Mouse (Mus musculus) adrenal gland (tissue): ENCODE data around the gene Wdr49.

Experiments
- intact Hi-C: fragments of 180-260 bp; cut with DNase I; formaldehyde crosslinking; loops from one replicate; pipeline ENCODE4 v1.15.1; 2025
- long read RNA-seq, 2 experiments: library from polyadenylated mRNA; unstranded; transcript quantifications; one replicate each; pipeline ENCODE4 v2.0.0; 2020; ENCODE audit warnings: borderline replicate concordance in 1 of 2; ENCODE audit not compliant: insufficient replicate concordance in 1 of 2

Gene Wdr49
- long read RNA-seq, experiment 1, result 0 reads
- long read RNA-seq, experiment 2, result 0 reads

GRCm38 (mm10) chr3:75482056-75482455 is at the start of gene Wdr49:
Gene Wdr49 (minus strand): TSS chr3:75482156.
- intact Hi-C loops, result no loop called here

GRCm38 (mm10) chr3:75531074-75531473 is 49.1 kb upstream of the Wdr49 start:
- intact Hi-C loops, result no loop called here

GRCm38 (mm10) chr3:75522527-75522926 is 40.6 kb upstream of the Wdr49 start:
- intact Hi-C loops, result no loop called here

GRCm38 (mm10) chr3:75521314-75521713 is 39.4 kb upstream of the Wdr49 start:
- intact Hi-C loops, result no loop called here

- intact Hi-C loops, result no loop called here
Observed at GRCm38 (mm10) chr3:75517631-75518250, 35.8 kb upstream of the Wdr49 start.

- intact Hi-C loops, result no loop called here
Observed at GRCm38 (mm10) chr3:75498961-75499960, 17.3 kb upstream of the Wdr49 start.

- intact Hi-C loops, result no loop called here
Observed at GRCm38 (mm10) chr3:75492913-75493312, 11.0 kb upstream of the Wdr49 start.

GRCm38 (mm10) chr3:75475106-75475505 is 6.8 kb downstream of the Wdr49 start:
- intact Hi-C loops, result no loop called here

GRCm38 (mm10) chr3:75474657-75475056 is 7.3 kb downstream of the Wdr49 start:
- intact Hi-C loops, result no loop called here

GRCm38 (mm10) chr3:75468154-75468553 is 13.8 kb downstream of the Wdr49 start:
- intact Hi-C loops, result no loop called here

GRCm38 (mm10) chr3:75430564-75431181 is 51.3 kb downstream of the Wdr49 start:
- intact Hi-C loops, result no loop called here

GRCm38 (mm10) chr3:75395918-75396317 is 86.0 kb downstream of the Wdr49 start:
- intact Hi-C loops, result no loop called here

- intact Hi-C loops, result no loop called here
Observed at GRCm38 (mm10) chr3:75395121-75395895, 86.6 kb downstream of the Wdr49 start.

- intact Hi-C loops, result no loop called here
Observed at GRCm38 (mm10) chr3:75394487-75394886, 87.5 kb downstream of the Wdr49 start.

GRCm38 (mm10) chr3:75381776-75382175 is 100.2 kb downstream of the Wdr49 start:
- intact Hi-C loops, result no loop called here

GRCm38 (mm10) chr3:75353972-75354371 is 128.0 kb downstream of the Wdr49 start:
- intact Hi-C loops, result no loop called here

GRCm38 (mm10) chr3:75337196-75337595 is 144.8 kb downstream of the Wdr49 start:
- intact Hi-C loops, result no loop called here

- intact Hi-C loops, result no loop called here
Observed at GRCm38 (mm10) chr3:75320999-75321398, 161.0 kb downstream of the Wdr49 start.

GRCm38 (mm10) chr3:75308861-75309260 is 173.1 kb downstream of the Wdr49 start:
- intact Hi-C loops, result no loop called here

GRCm38 (mm10) chr3:75308228-75308627 is 173.7 kb downstream of the Wdr49 start:
- intact Hi-C loops, result no loop called here

- intact Hi-C loops, result no loop called here
Observed at GRCm38 (mm10) chr3:75305584-75305983, 176.4 kb downstream of the Wdr49 start.
